Mouse (Mus musculus) frontal cortex, postnatal 14 days (tissue): Measurements from ENCODE around the gene Ptpn5.

Experiments
- DNase-seq, 2 experiments: peaks; one replicate each; pipeline ENCODE4 v3.0.0; 2022; ENCODE audit warnings: low spot score in 2 of 2

The Ptpn5 gene

DNA sequence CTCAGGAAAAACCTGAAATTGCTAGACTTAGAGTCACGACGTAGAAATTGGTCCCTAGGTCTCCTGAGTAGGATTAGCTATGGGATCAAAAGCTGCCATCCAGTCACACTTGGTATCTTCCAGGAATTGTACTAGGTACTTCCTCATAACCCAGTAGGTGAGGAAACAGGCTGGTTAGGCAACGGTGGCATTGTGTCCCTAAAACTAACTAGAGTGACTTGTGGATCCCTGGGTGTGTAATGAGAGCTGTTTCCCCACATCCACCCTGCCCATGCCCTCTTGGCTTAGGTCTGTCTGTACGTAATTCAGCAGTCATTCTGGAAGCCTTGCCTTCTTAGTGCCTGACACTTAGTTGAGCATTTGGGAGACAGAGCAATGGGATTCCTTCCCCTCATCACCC is 77.2 kb downstream of the Ptpn5 start:
- no peak for DNase-seq

DNA sequence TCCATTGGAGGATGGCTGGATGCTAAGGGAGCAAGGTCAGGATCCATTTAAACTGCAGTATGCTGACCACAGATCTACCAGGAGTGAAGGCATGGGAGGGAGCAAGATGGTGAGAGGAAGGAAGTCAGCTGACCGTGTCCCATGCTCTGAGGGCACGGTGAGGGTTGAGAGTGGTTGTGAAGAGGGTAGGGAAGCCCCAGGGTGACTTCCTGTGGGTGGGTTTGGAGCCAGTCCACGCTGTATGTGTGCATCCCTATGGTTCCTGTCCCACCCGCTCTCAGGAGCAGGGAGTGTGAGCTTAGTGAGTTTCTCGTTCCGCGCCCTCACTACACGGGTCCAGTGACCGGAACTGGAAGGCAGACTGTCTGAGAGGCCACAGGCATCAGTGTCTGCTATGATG is 77.7 kb downstream of the Ptpn5 start:
- no peak for DNase-seq

DNA sequence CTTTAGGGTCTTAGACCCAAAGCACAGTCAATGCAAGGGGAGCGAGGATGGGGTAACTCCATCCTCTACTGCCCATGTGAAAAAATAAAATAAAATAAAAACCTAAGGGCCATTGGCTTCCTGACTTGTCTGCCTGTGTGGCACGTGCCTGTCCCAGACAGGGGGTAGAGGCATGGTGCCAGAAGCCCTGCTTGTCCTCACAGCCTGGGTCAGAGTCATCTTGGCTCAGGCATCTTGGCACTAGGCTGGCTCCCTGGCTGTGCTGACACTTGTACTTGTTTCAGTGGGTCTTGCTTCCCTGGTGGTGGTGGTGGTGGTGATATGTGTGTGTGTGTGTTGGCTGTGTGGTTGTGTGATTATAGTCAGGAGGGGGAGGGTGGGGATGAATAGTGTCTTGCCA is 78.8 kb downstream of the Ptpn5 start:
- DNase-seq: no peak

DNA sequence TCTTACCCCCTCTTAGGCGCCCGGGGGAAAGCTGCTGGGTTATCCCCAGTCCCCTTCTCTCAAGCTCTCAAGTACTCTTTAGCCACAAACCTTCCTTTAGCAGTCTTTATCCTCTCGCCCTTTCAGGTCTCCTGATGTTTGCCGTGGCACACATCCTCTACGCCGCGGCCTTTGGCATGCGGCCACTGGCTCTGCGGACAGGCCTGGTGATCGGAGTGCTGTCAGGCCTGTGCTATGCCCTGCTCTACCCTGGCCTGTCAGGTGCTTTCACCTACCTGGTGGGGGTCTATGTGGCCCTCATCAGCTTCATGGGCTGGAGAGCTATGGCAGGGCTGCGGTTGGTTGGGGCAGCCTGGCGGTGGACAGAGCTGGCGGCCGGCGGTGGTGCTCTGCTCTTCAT is 80.2 kb downstream of the Ptpn5 start:
- DNase-seq: no peak

DNA sequence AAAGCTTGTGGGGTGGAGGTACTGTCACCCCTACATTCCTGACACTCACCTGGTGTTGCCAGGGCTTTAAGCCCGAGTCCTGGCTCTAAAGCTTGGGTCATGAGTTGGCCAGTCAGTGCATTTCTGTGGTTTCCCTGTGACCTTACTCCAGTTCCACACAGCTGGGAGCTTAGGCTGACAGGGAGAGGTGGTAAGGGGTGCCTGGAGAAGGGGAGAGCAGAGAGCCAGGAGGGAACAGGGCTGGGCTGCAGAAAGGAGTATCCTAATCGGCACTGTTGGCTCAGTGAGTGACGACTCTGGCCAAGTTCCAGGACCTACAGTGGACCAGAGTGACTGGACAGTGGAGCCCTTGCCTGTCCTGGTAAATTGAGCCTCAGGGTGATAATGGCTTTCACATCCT is 81.2 kb downstream of the Ptpn5 start:
- no peak for DNase-seq

DNA sequence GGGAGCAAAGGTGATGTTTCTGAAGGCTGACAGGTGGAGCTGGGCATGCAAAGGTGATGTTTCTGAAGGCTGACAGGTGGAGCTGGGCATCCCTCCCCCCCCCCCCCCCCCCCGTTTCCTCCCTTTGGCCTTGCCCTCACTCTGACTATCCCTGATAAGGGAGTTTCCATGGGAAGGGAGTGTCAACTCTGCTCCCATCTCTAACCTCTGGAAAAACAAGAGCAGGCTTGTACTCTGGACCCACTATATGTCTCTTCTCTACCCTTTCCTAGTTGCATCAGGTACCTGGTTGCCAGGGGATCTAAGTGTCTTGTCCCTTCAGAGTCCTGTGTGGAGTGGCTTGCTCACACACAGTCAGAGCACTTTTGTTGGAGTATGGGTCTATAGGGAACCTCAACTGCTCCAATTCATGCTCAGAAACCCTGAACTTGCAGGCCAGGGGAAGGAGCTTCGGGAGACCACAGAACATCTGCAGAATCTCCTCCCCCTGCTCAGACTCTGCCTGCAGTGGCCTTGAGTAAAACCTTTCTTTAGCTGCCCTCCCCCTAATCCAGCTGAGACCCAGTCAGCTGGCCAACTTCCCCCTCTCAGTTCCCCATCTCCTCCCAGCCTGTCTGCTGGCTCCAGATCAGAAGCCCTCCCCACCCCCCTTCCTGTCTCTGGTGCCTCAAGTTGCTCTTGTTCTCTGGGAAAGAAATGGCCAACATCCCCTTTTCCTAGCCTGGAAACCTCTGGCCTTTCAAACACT is 81.9 kb downstream of the Ptpn5 start:
- DNase-seq: peak; percentile 45 to 58

DNA sequence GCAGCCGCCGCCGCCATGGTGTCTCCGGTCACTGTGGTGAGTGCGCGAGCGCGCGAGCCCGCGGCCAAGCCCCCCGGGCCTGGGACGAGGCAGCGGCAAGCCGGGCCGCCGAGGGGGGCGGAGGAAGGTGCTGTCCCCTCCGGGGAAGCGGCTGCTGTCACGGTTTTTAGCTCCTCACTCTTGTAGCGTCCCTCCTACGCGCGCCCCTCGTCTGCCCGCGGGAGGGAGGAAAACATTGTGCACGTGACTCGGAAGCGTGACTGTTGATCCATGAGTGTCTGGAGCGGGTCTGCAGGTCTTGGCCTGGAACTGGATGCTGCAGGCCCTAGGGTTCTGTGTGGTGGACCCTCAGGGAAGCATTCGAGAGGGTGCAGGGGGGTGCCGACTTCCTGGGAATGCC is 82.7 kb downstream of the Ptpn5 start:
- DNase-seq: peak; percentile 63

DNA sequence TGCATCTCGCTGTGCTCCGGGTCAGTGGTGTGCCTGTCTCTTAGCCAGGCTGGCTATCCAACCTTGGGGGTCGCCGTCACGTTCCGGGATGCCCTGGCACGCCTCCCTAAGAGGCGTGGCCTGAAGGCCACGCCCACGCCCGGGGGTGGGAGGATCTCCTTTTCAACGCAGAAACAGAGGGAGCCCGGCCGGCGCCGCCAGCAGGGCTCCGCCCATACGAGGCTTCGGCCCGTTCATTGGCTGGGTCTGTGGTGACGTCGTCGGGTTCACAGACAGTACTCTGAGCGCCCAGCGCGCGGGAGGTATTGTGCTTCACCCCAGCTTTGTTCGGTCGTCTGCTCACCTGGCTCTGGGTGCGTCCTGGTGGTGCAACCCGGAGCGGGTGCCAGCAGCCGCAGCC is 83.1 kb downstream of the Ptpn5 start, which contains the start of gene Tmem86a:
Tmem86a (plus strand) TSS at position 236 of the 400 bp plus-strand sequence.
- DNase-seq: peak; percentile 93 to 94

DNA sequence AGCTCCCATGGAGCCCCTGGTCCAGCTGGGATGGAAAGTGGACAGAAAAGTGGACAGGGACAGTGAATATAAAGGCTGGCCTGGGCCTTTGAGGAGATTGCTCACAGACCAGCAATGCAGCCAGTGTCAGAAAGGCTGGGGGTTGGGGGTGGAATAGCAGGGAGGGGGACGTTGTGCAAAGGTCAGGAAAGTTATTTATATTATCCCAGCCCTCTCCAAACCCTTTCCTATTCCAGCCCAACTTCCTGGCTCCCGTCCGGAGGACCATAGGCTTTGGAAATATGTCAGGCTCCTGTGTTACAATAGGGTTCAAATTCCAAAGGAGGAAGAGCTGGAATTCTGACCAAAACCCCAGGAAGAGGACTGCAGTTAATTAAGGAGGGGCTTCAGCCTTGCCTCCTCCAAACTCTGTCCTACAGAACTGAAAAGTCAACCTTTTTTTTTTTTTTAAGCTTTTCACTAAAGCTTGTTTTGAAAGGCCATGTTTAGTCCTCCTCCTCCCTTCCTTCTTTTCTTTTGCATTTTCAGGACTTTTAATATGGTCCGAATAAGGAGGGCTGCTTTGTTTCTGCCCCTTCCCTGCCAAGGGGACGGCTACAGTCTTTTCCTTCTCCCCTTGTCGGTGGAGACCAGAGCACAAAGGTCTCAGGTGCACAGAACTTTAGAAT is 90.5 kb downstream of the Ptpn5 start:
- DNase-seq: no peak

DNA sequence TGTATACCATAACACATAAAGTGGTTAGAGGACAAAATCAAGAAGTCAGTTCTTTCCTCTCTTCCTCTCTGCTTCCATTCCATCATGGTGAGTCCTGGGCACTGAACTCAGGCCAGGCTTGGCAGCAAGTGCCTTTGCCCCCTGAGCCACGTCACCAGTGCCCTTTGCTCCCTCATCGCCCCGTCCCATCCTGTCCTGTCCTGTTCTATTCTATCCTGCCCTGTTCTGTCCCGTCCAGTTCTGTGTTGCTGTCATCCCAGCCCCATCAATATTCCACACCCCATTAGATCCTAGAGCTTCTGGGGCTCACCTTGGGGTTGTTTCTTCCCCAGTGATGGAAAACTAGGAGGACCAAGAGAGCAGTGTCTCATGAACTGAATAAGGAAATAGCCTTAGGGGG is 91.4 kb downstream of the Ptpn5 start:
- DNase-seq: no peak

DNA sequence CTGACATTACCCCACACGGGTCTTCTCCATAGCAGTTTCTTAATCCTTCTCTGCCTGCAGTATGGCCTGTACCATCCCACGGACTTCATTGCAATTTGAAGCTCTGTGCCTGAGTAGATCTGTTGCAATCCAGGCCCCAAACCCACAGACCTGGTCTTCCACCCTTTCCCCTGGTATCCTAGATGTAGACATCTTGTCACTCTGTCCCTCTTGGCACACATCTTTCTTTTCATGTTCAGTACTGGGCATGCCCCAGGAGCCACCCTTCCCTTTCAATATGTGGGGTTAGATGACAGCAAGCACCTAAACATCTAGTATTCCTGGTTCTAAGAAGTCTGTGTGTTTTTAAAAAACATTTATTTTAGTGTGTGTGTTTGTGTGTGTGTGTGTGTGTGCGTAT is 91.8 kb downstream of the Ptpn5 start:
- no peak for DNase-seq

DNA sequence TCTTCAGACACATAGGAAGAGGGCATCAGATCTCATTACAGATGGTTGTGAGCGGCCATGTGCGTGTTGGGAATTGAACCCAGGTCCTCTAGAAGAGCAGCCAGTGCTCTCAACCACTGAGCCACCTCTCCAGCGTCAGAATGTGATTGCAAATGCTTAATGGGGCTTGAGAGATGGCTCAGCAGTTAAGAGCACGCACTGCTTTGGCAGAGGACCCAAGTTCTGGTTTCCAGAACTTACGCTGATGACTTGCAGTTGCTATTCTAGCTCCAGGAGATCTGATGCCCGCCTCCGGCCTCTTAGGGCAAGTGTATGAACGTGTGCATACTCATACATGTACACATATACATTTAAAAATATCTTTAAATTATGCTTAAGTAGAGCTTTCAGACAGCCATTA is 98.1 kb downstream of the Ptpn5 start:
- no peak for DNase-seq

DNA sequence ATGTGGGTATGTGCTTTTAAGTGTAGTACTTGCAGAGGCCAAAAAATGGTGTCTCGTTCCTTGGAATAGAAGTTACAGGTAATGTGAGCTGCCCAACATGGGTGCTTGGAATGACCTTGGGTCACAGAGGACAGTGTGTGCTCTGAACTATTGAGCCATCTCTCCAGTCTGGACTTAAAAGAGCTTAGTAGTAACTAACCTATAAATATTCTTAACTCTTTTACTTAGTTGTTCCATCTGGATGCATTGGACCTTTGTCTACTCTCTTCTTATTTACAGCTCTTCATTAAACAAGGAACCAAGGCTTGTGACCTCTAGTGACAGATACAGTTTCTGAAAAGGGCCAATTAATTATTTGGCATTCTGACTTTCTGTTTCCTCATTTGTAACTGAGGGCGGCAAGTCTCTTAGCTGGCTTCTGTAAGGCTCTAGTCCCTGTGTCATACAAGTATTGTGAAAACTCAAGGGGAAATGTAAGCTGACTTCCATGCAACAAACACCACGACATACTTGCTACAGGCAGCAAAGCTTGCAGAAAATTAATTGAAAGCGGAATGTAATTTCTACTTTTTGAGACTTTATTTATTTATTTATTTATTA is 98.6 kb downstream of the Ptpn5 start:
- no peak for DNase-seq

DNA sequence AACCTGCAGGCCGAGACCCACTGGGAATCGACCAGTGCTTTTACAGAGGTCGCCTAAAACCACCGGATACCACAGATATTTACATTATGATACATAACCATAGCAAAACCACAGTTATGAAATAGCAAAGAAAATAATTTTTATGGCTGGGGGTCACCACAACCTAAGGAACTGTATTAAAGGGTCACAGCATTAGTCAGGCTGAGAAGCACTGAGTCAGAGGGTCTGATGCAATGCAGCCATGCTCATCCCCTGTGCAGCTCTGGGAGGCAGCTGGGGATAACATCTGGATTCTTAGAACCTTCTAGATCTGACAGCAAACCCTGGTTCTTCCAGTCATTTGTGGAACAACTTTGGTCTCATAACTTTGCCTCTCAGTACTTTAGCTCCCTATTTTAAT is 102.1 kb downstream of the Ptpn5 start:
- no peak for DNase-seq

DNA sequence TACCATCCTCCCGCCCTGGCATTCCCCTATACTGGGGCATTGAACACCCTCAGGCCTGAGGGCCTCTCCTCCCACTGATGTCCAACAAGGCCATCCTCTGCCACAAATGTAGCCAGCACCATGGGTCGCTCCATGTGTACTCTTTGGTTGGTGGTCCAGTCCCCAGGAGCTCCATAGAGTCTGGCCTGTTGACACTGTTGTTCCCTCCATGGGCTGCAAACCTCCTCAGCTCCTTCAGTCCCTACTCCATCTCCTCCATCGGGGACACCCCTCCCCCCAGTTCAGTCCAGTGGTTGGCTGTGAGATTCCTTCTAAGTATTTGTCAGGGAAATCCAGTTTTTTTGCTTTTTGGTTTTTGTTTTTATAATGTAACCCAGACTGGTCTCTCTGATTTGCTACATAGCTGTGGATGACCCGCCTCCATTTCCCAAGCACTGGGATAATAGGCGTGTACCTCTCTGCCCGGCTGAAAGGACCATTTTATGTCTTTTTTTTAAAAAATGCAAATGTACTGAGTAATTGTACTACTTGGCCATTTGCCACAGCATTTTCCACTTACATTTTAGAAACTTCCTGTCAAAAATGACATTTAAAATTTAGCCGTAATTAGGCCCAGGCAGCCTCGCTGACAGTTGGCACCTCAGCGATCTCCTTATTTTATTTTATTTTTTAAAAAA is 102.8 kb downstream of the Ptpn5 start:
- DNase-seq: no peak
